Mouse (Mus musculus): Measurements from ENCODE around the gene Hspa12a.

GRCm38 (mm10) chr19:58963011-58963410 lies 19.6 kb upstream of the Hspa12a start:
- TF ChIP-seq CTCF (IDR thresholded peaks at IDR 0.05; ENCODE audit: low read depth, low read length) (no peak), GATA1 (IDR thresholded peaks at IDR 0.05; ENCODE audit: borderline replicate concordance, low read length) (no peak), POLR2AphosphoS5 (IDR thresholded peaks at IDR 0.05; ENCODE audit: insufficient replicate concordance, low read depth, low read length) (no peak), TAL1 (conservative IDR thresholded peaks at IDR 0.05; ENCODE audit: low read depth, low read length) (no peak), GATA2 (IDR thresholded peaks at IDR 0.05; ENCODE audit: borderline replicate concordance, low read depth, low read length) (no peak)

Data from G1E (cell line).